Mouse (Mus musculus) testis, adult 2 months (tissue): ENCODE data around the gene Gpr37l1. TPM values are rescaled to one million over a fixed set of nuclear protein-coding genes. Genes with fewer than 3 reads are reported as not detected.

Experiments used
- H3K27ac ChIP-seq: fragments of 200-500 bp; 2 replicates; pipeline ENCODE4 v1.5.1; 2012; ENCODE audit warnings: low read depth, low read length; ENCODE audit not compliant: control insufficient read depth, insufficient read depth
- H3K27me3 ChIP-seq: fragments of 200-500 bp; 2 replicates; pipeline ENCODE4 v1.6.1; 2012; ENCODE audit warnings: mild to moderate bottlenecking, low read length, moderate library complexity; ENCODE audit not compliant: control insufficient read depth, insufficient read depth
- H3K36me3 ChIP-seq: fragments of 200-500 bp; 2 replicates; pipeline ENCODE4 v1.6.1; 2012; ENCODE audit warnings: mild to moderate bottlenecking, low read length; ENCODE audit not compliant: control insufficient read depth, insufficient read depth
- H3K4me1 ChIP-seq: fragments of 200-500 bp; 2 replicates; pipeline ENCODE4 v1.6.1; 2012; ENCODE audit warnings: low read length; ENCODE audit not compliant: control insufficient read depth, insufficient read depth
- H3K4me3 ChIP-seq: fragments of 200-500 bp; 2 replicates; pipeline ENCODE4 v1.5.1; 2012; ENCODE audit warnings: low read depth, mild to moderate bottlenecking, low read length, moderate library complexity, mixed read lengths; ENCODE audit not compliant: control insufficient read depth
- CTCF ChIP-seq: fragments of 200-500 bp; IDR thresholded peaks from 2 replicates; pipeline ENCODE4 v1.5.1; 2012; ENCODE audit warnings: low read depth, mild to moderate bottlenecking, inconsistent platforms, low read length, moderate library complexity; ENCODE audit not compliant: control insufficient read depth, insufficient read depth, insufficient replicate concordance
- POLR2A ChIP-seq: fragments of 200-500 bp; IDR thresholded peaks from 2 replicates; pipeline ENCODE4 v1.6.1; 2012; ENCODE audit warnings: low read depth, mild to moderate bottlenecking, inconsistent platforms, low read length, moderate library complexity; ENCODE audit not compliant: control insufficient read depth
- polyA plus RNA-seq: library from polyadenylated mRNA; depleted of rRNA; stranded (reverse); fragments of >200 nt; gene quantifications from 2 replicates; pipeline ENCODE4 v1.2.3, GENCODE M21; 2012; rRNA removed

Gpr37l1 gene
- 0.07 TPM in 1 of 2 replicates, not detected in the other for polyA plus RNA-seq

- Histone ChIP-seq H3K27me3 (no peaks in the 10 kb centered on the region), H3K4me3 (no peak within 1 kb of the TSS), H3K36me3 (no peaks in the 10 kb centered on the region), H3K27ac (no peak within 1 kb of the TSS), H3K4me1 (peaks cover 6% of the 10 kb centered on the region)
- TF ChIP-seq CTCF: no peak
- TF ChIP-seq POLR2A: no peak
Measured at GRCm38 (mm10) chr1:135167435-135167834, at the start of gene Gpr37l1. Gpr37l1 (minus strand) TSS chr1:135167681.

GRCm38 (mm10) chr1:135213772-135214640 lies 46.5 kb upstream of the Gpr37l1 start:
- Histone ChIP-seq H3K27ac (no peak overlapping the region), H3K27me3 (no peaks in the 10 kb centered on the region), H3K36me3 (no peaks in the 10 kb centered on the region), H3K4me1 (no peaks in the 10 kb centered on the region), H3K4me3 (no peak overlapping the region)
- TF ChIP-seq CTCF: no peak
- no peak for TF ChIP-seq POLR2A

- Histone ChIP-seq H3K36me3 (no peaks in the 10 kb centered on the region), H3K27ac (no peak overlapping the region), H3K27me3 (no peaks in the 10 kb centered on the region), H3K4me1 (no peaks in the 10 kb centered on the region), H3K4me3 (no peak overlapping the region)
- TF ChIP-seq POLR2A (no peak), CTCF (no peak)
Measured at GRCm38 (mm10) chr1:135210421-135210820, 42.9 kb upstream of the Gpr37l1 start.

GRCm38 (mm10) chr1:135208716-135209115 lies 41.2 kb upstream of the Gpr37l1 start:
- Histone ChIP-seq H3K27ac (no peak overlapping the region), H3K36me3 (no peaks in the 10 kb centered on the region), H3K4me3 (no peak overlapping the region), H3K27me3 (no peaks in the 10 kb centered on the region), H3K4me1 (no peaks in the 10 kb centered on the region)
- TF ChIP-seq CTCF (no peak), POLR2A (no peak)

GRCm38 (mm10) chr1:135206586-135207339 lies 39.3 kb upstream of the Gpr37l1 start:
- no peak for TF ChIP-seq POLR2A
- TF ChIP-seq CTCF: no peak
- Histone ChIP-seq H3K27me3 (no peaks in the 10 kb centered on the region), H3K27ac (no peak overlapping the region), H3K36me3 (no peaks in the 10 kb centered on the region), H3K4me1 (no peaks in the 10 kb centered on the region), H3K4me3 (no peak overlapping the region)

GRCm38 (mm10) chr1:135205257-135205656 lies 37.8 kb upstream of the Gpr37l1 start:
- Histone ChIP-seq H3K36me3 (no peaks in the 10 kb centered on the region), H3K27me3 (no peaks in the 10 kb centered on the region), H3K4me3 (no peak overlapping the region), H3K27ac (no peak overlapping the region), H3K4me1 (no peaks in the 10 kb centered on the region)
- TF ChIP-seq POLR2A: no peak
- no peak for TF ChIP-seq CTCF
